Mouse (Mus musculus): ENCODE results near the gene Car9. TPM values are rescaled to one million over a fixed set of nuclear protein-coding genes. Genes with fewer than 3 reads are reported as not detected.

Car9 gene
- polyA plus RNA-seq, 1 experiment from 2014 or later, result 1.5 TPM

DNA sequence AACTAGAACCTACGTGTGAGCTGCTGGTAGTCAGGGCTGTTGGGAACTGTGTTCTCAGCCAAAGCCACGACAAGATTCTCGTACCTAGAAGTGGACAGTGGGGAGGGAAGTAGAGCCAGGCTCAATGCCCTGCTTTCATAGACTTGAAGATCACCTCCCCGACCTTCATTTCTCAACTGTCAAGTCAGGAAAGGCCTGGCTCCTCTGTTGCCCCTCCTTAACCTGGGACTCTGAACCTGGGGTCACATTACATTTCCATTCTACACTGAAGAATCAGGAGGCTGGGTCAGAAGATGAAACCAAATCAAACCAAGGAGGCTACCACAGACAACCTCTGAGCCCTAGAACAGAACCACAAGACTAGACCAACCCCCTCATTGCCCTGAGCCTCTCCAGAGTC lies 8.8 kb upstream of the Car9 start:
- Histone ChIP-seq H3K4me1 (peaks cover 33% of the 10 kb centered on the region), H3K9ac (no peak overlapping the region), H3K36me3 (peaks cover 13% of the 10 kb centered on the region; the same call in 1 of the 2 replicates), H3K9me3 (replicated peaks) (no peaks in the 10 kb centered on the region), H3K27ac (no peak overlapping the region), H3K4me3 (peak overlapping the region; percentile 45), H3K4me2 (replicated peaks) (peak overlapping the region; percentile 64), H3K27me3 (peaks cover under 1% of the 10 kb centered on the region; the same call in 1 of the 2 replicates)
- no peak for ATAC-seq (ENCODE audit: low FRiP score)
- WGBS, result 77% methylated on average over 4 of the region's 4 CpGs

DNA sequence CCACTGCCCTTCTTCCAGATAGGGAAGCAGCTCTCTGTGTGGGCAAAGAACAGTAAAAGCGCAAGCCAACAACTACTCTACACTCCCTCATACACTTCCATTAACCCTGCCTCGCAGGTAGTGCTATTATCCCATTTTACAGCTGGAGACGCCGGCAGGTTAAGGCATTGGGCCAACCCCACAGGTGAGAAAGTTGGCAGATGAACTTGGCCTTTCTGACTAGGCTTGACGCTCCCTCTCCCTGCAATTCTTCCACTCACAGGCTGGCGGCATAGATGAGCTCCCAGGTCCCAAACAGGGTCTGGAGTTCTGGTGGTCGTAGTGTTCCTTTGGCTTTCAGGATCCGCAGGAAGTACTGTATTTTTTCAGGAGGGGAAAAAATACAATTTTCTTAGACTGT lies 7.8 kb upstream of the Car9 start:
- H3K4me2 ChIP-seq (replicated peaks), result peak overlapping the region; percentile 64
- ATAC-seq (ENCODE audit: low FRiP score), result peak; percentile 64; the same call in 1 of the 2 replicates
- 15% methylated on average over 8 of the region's 8 CpGs for WGBS
- no peaks in the 10 kb centered on the region for H3K9me3 ChIP-seq (replicated peaks)
- H3K4me1 ChIP-seq, result peaks cover 31% of the 10 kb centered on the region
- no peak overlapping the region for H3K27ac ChIP-seq
- peak overlapping the region; percentile 45 for H3K4me3 ChIP-seq
- H3K9ac ChIP-seq, result peak overlapping the region; percentile 42; the same call in 1 of the 2 replicates
- peaks cover 13% of the 10 kb centered on the region; the same call in 1 of the 2 replicates for H3K36me3 ChIP-seq
- peaks cover 5% of the 10 kb centered on the region; the same call in 1 of the 2 replicates for H3K27me3 ChIP-seq

DNA sequence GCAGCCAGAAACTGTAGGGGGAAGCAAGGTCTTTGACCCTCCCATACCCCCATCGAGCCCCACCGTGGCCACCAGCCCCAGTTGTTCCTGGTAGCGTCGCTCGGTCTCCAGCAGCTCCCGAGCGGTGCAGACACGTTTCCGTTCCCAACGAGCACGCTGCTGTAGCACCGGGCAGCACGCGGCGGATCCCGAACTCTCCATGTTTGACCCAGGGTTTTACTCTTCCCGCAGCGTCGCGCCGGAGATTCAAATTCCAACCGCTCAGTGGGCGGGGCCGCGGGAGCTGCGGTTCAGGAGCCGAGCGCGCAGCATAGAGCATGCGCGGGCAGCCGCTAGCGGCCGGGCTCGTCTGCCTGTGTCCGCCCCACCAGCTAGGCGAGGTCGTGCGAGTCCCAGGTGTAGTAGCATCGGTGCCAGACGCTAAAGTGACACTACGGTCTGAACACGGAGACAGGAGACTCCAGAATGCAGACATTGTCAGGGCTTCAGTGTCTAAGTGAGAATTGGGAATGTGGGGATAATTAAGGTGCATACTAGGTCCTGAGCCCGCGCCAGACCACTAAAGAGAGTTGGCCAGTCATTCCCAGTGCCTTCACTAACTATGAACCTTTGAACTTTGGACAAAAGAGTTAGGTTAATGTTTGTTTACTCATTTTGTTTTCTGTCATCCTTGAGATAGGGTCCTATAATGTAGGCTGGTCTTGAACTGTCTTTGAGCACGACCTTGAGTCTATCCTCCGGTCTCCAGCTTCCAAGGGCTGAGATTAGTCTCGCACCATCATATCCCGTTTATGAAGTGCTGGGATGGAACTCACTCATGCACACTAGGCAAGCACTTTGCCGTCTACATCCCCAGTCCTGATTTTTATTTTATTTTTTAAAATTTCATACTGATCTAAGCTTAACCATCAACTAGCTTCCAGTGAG lies 7.1 kb upstream of the Car9 start, which contains the start of gene Arhgef39:
TSS of gene Arhgef39 (minus strand) at position 289 of the 927 bp plus-strand sequence.
- Histone ChIP-seq H3K27me3 (peaks cover 5% of the 10 kb centered on the region; the same call in 1 of the 2 replicates), H3K9me3 (replicated peaks) (no peaks in the 10 kb centered on the region), H3K4me3 (peak within 1 kb of the TSS; percentile 45), H3K36me3 (peaks cover 13% of the 10 kb centered on the region; the same call in 1 of the 2 replicates), H3K4me1 (peaks cover 26% of the 10 kb centered on the region), H3K27ac (no peak within 1 kb of the TSS), H3K9ac (peak within 1 kb of the TSS; percentile 42), H3K4me2 (replicated peaks) (peak within 1 kb of the TSS; percentile 64)
- 7% methylated on average over 50 of the region's 50 CpGs for WGBS
- peak; percentile 86 for ATAC-seq (ENCODE audit: low FRiP score)

DNA sequence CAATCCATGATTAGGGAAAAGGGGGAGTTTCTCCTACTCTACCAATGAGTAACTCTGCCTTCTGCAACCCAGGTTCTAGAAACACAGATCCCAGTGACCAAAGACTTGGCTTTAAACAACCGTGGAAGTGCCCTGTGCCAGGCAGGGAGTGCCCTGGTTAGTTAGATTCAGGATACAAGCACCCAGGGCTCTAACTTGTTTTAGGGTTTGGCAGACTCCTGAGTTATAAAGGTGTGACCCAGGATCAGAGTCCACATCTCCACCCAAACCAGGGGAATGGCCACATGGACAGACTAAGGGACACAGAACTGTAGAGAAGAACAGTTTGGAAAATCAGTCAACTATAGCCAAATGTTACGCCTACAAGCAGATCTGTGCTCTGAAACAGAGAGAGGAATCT lies 3.7 kb upstream of the Car9 start:
- H3K9me3 ChIP-seq (replicated peaks), result no peaks in the 10 kb centered on the region
- no peak overlapping the region for H3K9ac ChIP-seq
- WGBS, result 71% methylated on average over 2 of the region's 2 CpGs
- H3K27me3 ChIP-seq, result peaks cover 22% of the 10 kb centered on the region
- no peak overlapping the region for H3K4me3 ChIP-seq
- H3K4me2 ChIP-seq (replicated peaks), result no peak overlapping the region
- H3K4me1 ChIP-seq, result peaks cover 19% of the 10 kb centered on the region
- H3K36me3 ChIP-seq, result no peaks in the 10 kb centered on the region
- H3K27ac ChIP-seq, result no peak overlapping the region
- ATAC-seq (ENCODE audit: low FRiP score), result no peak

DNA sequence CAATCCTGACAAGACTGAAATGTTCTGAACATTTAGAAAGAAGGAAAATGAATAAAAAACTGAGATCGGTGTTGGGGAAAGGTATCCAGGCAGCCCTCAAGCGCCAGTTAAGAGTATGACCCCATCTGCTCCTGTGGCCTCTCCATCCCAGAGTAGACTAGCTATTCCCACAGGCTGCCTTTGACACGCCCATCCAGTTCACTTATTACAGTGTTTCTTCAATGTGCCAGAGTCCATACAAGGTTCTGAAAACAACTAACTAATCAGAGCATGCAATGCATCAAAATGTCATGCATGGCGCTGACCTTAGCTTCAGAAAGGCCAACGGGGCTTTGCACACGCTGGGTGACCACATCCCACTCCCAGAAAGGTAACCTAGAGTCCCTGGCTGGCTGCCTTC lies 3.3 kb upstream of the Car9 start:
- H3K27me3 ChIP-seq, result peaks cover 27% of the 10 kb centered on the region
- no peak overlapping the region for H3K4me2 ChIP-seq (replicated peaks)
- H3K36me3 ChIP-seq, result no peaks in the 10 kb centered on the region
- H3K9ac ChIP-seq, result no peak overlapping the region
- H3K27ac ChIP-seq, result no peak overlapping the region
- no peak for ATAC-seq (ENCODE audit: low FRiP score)
- H3K9me3 ChIP-seq (replicated peaks), result no peaks in the 10 kb centered on the region
- H3K4me1 ChIP-seq, result peaks cover 19% of the 10 kb centered on the region
- WGBS, result 82% methylated on average over 6 of the region's 6 CpGs
- no peak overlapping the region for H3K4me3 ChIP-seq

DNA sequence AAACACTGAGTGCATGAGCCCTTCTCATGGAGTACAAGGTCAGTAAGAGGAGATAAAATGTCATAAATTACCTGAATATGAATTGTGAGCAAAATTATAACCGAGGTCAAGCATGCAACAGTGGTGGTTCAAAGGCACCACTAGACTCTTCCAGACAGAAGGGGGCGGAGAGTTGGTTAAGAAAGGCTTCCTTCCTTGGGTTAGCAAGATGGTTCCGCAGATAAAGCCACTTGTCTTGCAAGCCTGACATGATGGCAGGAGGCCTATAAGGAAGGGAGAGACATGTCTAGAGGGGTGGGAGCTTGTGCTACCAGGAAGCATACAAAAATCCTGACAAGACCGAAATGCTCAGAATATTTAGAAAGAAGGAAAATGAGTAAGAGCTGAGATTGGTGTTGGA lies 2.5 kb upstream of the Car9 start:
- peaks cover 35% of the 10 kb centered on the region for H3K27me3 ChIP-seq

DNA sequence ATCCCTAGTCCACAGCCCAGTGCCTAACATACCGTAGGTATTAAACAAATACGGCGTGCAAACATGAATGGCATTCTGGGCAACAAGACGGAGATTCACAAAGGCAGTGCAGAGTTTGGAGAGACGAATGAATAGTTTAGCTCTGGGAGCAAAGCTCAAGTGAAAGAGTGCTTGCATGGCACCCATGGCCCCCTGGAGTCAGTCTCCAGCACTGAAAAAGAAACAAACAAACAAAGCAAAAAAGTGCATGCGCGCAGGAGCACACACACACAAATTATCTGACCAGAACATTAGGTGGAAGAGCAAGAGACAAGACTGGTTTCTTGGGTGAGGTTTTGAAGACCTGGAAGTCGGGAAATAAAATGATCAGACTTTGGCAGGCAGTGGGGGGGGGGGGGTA lies 692 bp upstream of the Car9 start:
- H3K4me3 ChIP-seq, result no peak overlapping the region
- H3K27ac ChIP-seq, result no peak overlapping the region
- ATAC-seq (ENCODE audit: low FRiP score), result no peak
- no peak overlapping the region for H3K9ac ChIP-seq
- no peaks in the 10 kb centered on the region for H3K9me3 ChIP-seq (replicated peaks)
- no peak overlapping the region for H3K4me2 ChIP-seq (replicated peaks)
- peaks cover 20% of the 10 kb centered on the region for H3K4me1 ChIP-seq
- no peaks in the 10 kb centered on the region for H3K36me3 ChIP-seq
- H3K27me3 ChIP-seq, result peaks cover 43% of the 10 kb centered on the region
- WGBS, result 69% methylated on average over 8 of the region's 8 CpGs

More for the DNA sequence above, 2.5 kb upstream of the Car9 start:
- H3K27ac ChIP-seq, result no peak overlapping the region
- no peaks in the 10 kb centered on the region for H3K36me3 ChIP-seq
- 81% methylated on average over 4 of the region's 4 CpGs for WGBS
- ATAC-seq (ENCODE audit: low FRiP score), result no peak
- no peak overlapping the region for H3K9ac ChIP-seq
- peaks cover 20% of the 10 kb centered on the region for H3K4me1 ChIP-seq
- no peak overlapping the region for H3K4me2 ChIP-seq (replicated peaks)
- no peaks in the 10 kb centered on the region for H3K9me3 ChIP-seq (replicated peaks)
- no peak overlapping the region for H3K4me3 ChIP-seq

DNA sequence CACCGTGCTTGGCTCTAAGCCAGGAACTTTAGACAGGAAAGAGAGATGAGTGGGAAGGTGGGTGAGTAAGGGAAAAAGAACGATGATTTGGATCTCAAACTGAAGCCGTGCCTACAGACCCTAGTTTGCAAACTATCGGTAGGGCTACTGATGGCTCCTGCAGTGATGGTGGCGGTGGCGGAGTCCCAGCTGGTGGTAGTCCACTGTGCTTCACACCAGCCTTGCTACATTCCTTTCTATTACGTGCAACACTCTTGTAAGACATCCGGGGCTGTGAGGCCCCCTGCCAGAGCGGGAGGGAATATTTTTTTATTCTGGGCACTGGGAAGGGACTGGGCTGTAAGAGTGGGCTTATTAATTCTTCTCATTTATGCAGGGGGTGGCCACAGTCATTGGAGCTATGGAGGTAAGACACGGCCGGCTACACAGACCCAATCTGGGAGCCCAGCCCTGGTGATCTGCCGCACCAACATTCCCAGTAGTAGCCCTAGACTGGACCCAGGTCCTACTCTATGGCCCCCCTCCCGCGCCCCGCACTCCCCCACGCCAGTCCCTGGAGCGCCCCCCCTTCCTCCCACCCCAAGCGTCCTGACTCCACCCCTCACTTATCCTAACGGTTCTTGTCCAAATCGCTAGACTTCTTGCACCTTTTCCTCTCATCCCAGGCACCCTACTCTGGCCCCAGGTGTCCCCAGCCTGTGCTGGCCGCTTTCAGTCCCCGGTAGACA lies 1.3 kb downstream of the Car9 start:
- Histone ChIP-seq H3K9me3 (replicated peaks) (no peaks in the 10 kb centered on the region), H3K4me1 (peaks cover 20% of the 10 kb centered on the region), H3K9ac (peak overlapping the region; percentile 47), H3K4me3 (peak overlapping the region; percentile 31), H3K27ac (no peak overlapping the region), H3K27me3 (peaks cover 40% of the 10 kb centered on the region), H3K4me2 (replicated peaks) (peak overlapping the region; percentile 58), H3K36me3 (no peaks in the 10 kb centered on the region)
- peak; percentile 61; the same call in 1 of the 2 replicates for ATAC-seq (ENCODE audit: low FRiP score)
- whole genome bisulfite sequencing, result 10% methylated on average over 18 of the region's 22 CpGs

DNA sequence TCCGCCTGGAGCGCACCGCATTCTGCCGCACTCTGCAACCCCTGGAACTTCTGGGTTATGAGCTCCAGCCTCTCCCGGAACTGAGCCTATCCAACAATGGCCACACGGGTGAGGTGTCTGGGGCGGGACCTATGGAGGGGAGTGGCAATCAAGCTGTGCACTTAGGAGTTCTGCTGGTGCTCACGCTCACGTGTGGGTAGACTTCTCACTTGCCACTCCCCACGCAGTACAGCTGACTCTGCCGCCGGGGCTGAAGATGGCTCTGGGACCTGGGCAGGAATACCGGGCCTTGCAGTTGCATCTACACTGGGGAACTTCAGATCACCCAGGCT lies 1.9 kb downstream of the Car9 start:
- ATAC-seq (ENCODE audit: low FRiP score), result no peak; the same call in 1 of the 2 replicates
- H3K27ac ChIP-seq, result no peak overlapping the region
- no peaks in the 10 kb centered on the region for H3K9me3 ChIP-seq (replicated peaks)
- H3K4me2 ChIP-seq (replicated peaks), result peak overlapping the region; percentile 58
- H3K36me3 ChIP-seq, result no peaks in the 10 kb centered on the region
- peaks cover 38% of the 10 kb centered on the region for H3K27me3 ChIP-seq
- H3K4me1 ChIP-seq, result peaks cover 20% of the 10 kb centered on the region
- 9% methylated on average over 13 of the region's 13 CpGs for WGBS
- H3K4me3 ChIP-seq, result peak overlapping the region; percentile 31
- H3K9ac ChIP-seq, result peak overlapping the region; percentile 47

DNA sequence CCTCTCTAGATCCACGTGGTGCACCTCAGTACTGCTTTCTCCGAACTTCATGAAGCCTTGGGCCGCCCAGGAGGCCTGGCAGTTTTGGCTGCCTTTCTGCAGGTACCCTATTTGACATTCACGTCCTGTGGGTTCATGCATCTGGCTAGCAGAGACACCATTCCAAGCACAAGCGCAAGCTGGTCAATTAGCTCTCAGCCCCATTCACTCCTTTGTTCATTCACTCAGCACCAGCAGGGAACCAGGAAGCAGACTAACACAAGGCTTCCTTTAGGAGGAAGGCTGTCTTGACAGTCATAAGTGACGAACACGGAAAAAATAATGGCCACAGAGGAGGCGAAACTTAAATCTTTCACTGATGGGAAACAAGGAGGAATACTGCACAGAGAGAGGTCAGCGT lies 2.3 kb downstream of the Car9 start:
- Histone ChIP-seq H3K4me1 (peaks cover 20% of the 10 kb centered on the region), H3K4me2 (replicated peaks) (peak overlapping the region; percentile 58), H3K4me3 (peak overlapping the region; percentile 31; the same call in 1 of the 2 replicates), H3K36me3 (no peaks in the 10 kb centered on the region), H3K27ac (no peak overlapping the region), H3K9me3 (replicated peaks) (no peaks in the 10 kb centered on the region), H3K9ac (no peak overlapping the region), H3K27me3 (peaks cover 38% of the 10 kb centered on the region)
- ATAC-seq (ENCODE audit: low FRiP score), result no peak
- 20% methylated on average over 9 of the region's 9 CpGs for WGBS

DNA sequence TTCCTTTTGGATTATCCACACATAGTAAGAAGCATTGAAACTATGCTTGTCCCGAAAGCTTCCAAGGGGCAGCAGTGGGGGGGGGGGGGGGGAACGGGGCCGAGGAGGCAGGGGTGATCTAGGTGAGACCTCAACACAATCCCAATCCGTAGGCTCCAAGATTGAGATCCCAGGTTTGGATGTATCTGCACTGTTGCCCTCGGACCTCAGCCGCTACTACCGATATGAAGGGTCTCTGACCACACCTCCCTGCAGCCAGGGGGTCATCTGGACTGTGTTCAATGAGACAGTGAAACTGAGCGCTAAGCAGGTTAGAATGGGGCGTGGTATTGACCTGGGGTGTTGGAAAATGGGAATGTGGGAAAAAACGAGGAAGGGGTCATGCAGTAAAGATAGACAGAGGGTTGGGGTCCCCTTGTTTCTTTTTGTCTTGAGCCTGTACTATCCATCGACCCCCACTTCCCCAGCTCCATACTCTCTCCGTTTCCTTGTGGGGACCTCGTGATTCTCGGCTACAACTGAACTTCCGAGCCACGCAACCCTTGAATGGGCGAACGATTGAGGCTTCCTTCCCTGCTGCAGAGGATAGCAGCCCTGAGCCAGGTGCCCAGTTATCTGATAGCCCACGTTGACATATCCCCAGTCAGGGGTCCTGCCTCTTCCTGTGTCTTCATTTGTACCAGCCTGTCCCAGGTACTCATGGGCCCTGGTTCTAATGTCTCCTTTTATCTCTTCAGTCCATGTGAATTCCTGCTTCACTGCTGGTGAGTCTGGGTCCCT lies 5.1 kb downstream of the Car9 start:
- Histone ChIP-seq H3K27me3 (peaks cover 32% of the 10 kb centered on the region), H3K36me3 (no peaks in the 10 kb centered on the region), H3K9ac (no peak overlapping the region), H3K4me3 (no peak overlapping the region), H3K9me3 (replicated peaks) (no peaks in the 10 kb centered on the region), H3K4me1 (peaks cover 18% of the 10 kb centered on the region), H3K27ac (no peak overlapping the region), H3K4me2 (replicated peaks) (no peak overlapping the region)
- no peak for ATAC-seq (ENCODE audit: low FRiP score)
- WGBS, result 76% methylated on average over 19 of the region's 19 CpGs

DNA sequence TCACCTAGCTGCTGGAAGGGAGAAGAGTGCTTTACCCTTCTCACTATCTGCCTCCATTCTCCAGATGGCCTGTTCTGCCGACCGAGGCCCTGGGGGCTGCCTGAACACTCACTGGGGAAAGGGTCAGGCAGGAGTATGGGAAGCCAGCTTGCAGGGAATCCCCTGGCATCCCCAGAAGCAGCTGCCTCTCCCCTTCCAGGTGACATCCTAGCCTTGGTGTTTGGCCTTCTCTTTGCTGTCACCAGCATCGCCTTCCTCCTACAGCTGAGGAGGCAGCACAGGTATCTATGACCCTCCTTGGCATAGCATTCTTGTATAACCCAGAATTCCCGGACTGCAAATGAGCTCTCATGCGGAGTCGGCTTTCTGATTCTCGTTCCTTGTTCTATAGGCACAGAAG lies 5.9 kb downstream of the Car9 start:
- 63% methylated on average over 7 of the region's 7 CpGs for WGBS
- H3K4me1 ChIP-seq, result peaks cover 15% of the 10 kb centered on the region

More for the DNA sequence above, 5.9 kb downstream of the Car9 start:
- no peak overlapping the region for H3K9ac ChIP-seq
- H3K4me3 ChIP-seq, result no peak overlapping the region
- ATAC-seq (ENCODE audit: low FRiP score), result no peak
- H3K36me3 ChIP-seq, result no peaks in the 10 kb centered on the region
- H3K27ac ChIP-seq, result no peak overlapping the region
- peaks cover 26% of the 10 kb centered on the region for H3K27me3 ChIP-seq
- no peak overlapping the region for H3K4me2 ChIP-seq (replicated peaks)
- H3K9me3 ChIP-seq (replicated peaks), result no peaks in the 10 kb centered on the region

All from hindbrain, embryonic 12.5 days (tissue).